Mouse (Mus musculus) spleen, adult 2 months (tissue): ENCODE measurements at regions not wholly inside any gene's neighbourhood (a gene's known extent, or its start where the extent isn't known, plus 50 kb on each side); places are given as distances from the start of the nearest gene placed in this dataset.

Experiments used
- DNase-seq, 2 experiments: peaks; one replicate each; pipeline versions ENCODE4 v3.0.0 to v3.0.0-alpha.2; 2012 to 2021; ENCODE audit warnings: low spot score in 2 of 2, low read depth in 1 of 2
- H3K27ac ChIP-seq: fragments of 200-500 bp; 2 replicates; pipeline ENCODE4 v1.5.1; 2012; ENCODE audit warnings: low read length, inconsistent platforms; ENCODE audit not compliant: insufficient read depth
- H3K27me3 ChIP-seq: fragments of 200-500 bp; 2 replicates; pipeline ENCODE4 v1.6.1; 2012; ENCODE audit warnings: mild to moderate bottlenecking, moderate library complexity, low read length, inconsistent platforms; ENCODE audit not compliant: control insufficient read depth, insufficient read depth
- H3K36me3 ChIP-seq: fragments of 200-500 bp; 2 replicates; pipeline ENCODE4 v1.6.1; 2012; ENCODE audit warnings: mild to moderate bottlenecking, low read length, inconsistent platforms; ENCODE audit not compliant: control insufficient read depth, insufficient read depth
- H3K4me1 ChIP-seq: fragments of 200-500 bp; 2 replicates; pipeline ENCODE4 v1.6.1; 2011; ENCODE audit warnings: inconsistent platforms; ENCODE audit not compliant: control insufficient read depth, insufficient read depth, insufficient read length
- H3K4me3 ChIP-seq: fragments of 200-500 bp; 2 replicates; pipeline ENCODE4 v1.5.1; 2011; ENCODE audit warnings: mild to moderate bottlenecking, inconsistent platforms; ENCODE audit not compliant: insufficient read depth, insufficient read length; ENCODE audit errors: extremely low read depth
- CTCF ChIP-seq: fragments of 200-500 bp; IDR thresholded peaks from 2 replicates; pipeline ENCODE4 v1.5.1; 2011; ENCODE audit warnings: mild to moderate bottlenecking, inconsistent platforms; ENCODE audit not compliant: insufficient read depth, insufficient read length, insufficient replicate concordance; ENCODE audit errors: extremely low read depth
- POLR2A ChIP-seq: fragments of 200-500 bp; IDR thresholded peaks from 2 replicates; pipeline ENCODE4 v1.6.1; 2011; ENCODE audit warnings: low read depth, low read length, inconsistent platforms
- WGBS: fragments of 180-500 bp; shearing (Covaris S2); methylation state at CpG from one replicate; pipeline ENCODE4 v1.1.7; 2018; 5-methylcytosine and 5-hydroxymethylcytosine counted together

DNA sequence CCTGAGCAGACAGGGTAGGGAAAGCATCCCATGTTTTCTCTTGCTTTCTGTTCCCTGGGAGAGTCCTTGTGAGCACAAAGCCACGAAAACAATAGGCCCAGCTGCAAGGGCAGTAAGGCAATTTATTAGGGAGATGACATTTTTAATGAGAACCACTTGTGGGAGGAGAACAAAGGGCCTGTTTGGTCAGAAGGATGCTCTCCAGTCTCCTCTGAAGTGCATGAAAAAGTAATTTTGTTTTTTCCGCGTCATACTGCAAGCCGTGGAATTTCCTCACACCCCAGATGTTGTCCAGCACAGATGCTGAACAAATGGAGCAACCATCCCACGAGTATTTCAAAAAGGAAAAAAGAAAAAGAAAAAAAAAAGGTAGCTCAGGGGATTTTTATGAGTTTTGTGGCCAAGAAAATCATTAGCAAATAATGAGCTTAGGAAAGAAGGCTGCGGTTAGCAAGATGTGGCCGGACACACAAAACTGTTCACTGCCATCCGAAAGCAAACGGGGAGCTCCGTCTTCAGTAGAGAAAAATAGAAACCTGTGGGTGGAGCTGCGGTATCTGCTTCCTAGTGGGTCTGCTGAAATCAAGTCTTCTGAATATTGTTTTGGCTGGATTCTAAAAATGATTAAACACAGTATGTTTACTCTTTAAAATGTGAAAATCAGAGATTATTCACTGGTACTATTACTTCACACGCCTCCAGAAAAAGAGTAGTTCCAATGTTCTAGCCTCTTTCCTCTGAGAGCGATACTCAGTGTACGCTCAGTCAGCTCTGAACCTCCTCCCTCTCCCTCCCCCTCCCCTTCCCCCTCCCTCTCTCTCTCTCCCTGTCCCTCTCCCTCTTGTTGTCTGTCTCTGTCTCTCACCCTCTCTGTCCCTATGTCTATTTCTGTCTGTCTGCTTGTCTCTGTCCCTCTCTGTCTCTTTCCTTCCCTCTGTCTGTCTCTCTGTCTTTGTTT lies 235.4 kb upstream of the Mctp2 start:
- no peak for DNase-seq
- TF ChIP-seq POLR2A (no peak), CTCF (no peak)
- Histone ChIP-seq H3K36me3 (no peaks in the 10 kb centered on the region), H3K27ac (no peak overlapping the region), H3K4me1 (no peaks in the 10 kb centered on the region), H3K27me3 (no peaks in the 10 kb centered on the region), H3K4me3 (no peak overlapping the region)
- 69% methylated on average over 14 of the region's 14 CpGs for WGBS

DNA sequence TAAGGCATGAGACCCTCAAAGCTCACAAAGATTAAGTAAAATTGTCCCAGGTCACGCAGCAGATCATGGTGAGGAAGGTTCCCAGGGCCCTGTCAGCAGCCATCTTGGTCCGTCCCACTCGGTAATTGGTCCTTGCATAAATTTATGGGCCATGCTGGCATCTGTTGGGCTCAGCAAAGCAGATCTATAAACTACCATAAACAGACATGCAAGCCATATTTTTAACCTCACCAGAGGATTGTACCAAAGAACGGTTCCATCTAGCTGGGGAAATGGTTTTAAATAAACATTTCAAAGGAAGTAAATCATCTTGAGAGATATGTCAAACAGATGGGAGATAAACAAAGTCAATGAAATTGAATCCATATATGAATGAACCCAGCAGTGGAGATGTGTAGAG lies 237.1 kb upstream of the Mctp2 start:
- TF ChIP-seq CTCF (no peak), POLR2A (no peak)
- DNase-seq = no peak
- Histone ChIP-seq H3K27me3 (no peaks in the 10 kb centered on the region), H3K4me3 (no peak overlapping the region), H3K27ac (no peak overlapping the region), H3K36me3 (no peaks in the 10 kb centered on the region), H3K4me1 (no peaks in the 10 kb centered on the region)
- 78% methylated on average over 4 of the region's 4 CpGs for WGBS

DNA sequence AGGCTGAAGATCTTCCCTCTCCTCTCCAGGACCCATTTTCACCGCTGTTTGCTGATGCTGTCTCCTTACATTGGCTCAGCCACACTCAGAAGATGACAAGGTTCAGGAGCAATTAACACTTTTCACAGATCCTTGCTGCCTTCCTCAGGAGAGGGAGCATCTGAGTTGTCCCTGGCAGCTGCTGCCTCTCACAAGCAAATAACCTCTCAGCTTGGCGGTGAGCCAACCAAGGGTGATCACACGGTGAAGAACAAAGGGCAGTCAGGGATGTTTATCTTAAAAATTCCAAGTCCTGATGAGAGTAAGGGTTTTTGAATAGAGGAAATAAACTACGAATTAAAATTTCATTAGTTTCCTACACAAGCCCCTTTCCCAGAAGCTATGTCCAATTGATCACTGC lies 237.5 kb upstream of the Mctp2 start:
- H3K4me3 ChIP-seq = no peak overlapping the region
- H3K4me1 ChIP-seq = no peaks in the 10 kb centered on the region
- no peaks in the 10 kb centered on the region for H3K27me3 ChIP-seq
- TF ChIP-seq POLR2A (no peak), CTCF (no peak)
- WGBS = 55% methylated on average over 4 of the region's 4 CpGs
- no peak overlapping the region for H3K27ac ChIP-seq
- H3K36me3 ChIP-seq = no peaks in the 10 kb centered on the region
- DNase-seq = no peak

DNA sequence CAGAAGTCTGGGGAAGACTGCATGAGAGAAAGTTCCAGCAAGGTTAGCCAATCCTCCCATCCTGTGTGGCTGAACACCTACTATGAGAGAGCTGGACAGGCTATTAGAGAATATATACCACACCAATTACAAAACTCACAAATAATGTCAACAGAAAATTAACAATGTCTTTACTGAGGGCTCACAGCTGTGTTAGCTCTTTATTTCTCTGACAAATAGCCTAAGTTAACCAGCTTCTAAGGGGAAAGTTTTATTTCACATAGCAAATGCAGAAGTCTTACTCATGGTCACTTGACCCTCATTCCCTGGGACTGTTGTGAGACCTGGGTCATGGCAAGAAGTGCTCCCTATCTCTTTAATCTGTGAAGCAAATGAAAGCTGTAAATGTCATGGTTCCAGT lies 261.0 kb upstream of the Mctp2 start:
- H3K4me3 ChIP-seq = no peak overlapping the region
- H3K4me1 ChIP-seq = no peaks in the 10 kb centered on the region
- TF ChIP-seq CTCF (no peak), POLR2A (no peak)
- no peak overlapping the region for H3K27ac ChIP-seq
- no peaks in the 10 kb centered on the region for H3K27me3 ChIP-seq
- H3K36me3 ChIP-seq = no peaks in the 10 kb centered on the region
- DNase-seq = no peak

DNA sequence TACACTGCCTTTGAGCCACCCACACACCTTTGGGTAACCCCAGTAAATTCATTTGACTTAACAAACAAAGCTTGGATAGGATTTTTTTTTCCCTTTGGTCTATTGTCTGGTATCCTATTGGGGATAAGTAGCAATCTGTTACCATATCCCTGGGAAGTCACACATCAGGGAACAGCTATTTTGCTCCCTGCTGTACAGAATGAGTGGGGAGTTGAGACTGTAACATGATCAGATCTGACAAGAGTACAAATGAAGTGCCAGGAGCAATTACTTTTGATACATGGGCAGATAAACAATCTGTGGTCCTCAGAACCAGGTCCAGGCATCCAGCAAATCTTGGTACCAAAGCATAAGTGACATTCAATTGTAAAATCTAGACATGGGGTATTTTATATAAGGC lies 262.8 kb upstream of the Mctp2 start:
- H3K27ac ChIP-seq = no peak overlapping the region
- DNase-seq = no peak
- no peak for TF ChIP-seq CTCF
- no peak for TF ChIP-seq POLR2A
- H3K27me3 ChIP-seq = no peaks in the 10 kb centered on the region
- no peak overlapping the region for H3K4me3 ChIP-seq
- no peaks in the 10 kb centered on the region for H3K36me3 ChIP-seq
- no peaks in the 10 kb centered on the region for H3K4me1 ChIP-seq

DNA sequence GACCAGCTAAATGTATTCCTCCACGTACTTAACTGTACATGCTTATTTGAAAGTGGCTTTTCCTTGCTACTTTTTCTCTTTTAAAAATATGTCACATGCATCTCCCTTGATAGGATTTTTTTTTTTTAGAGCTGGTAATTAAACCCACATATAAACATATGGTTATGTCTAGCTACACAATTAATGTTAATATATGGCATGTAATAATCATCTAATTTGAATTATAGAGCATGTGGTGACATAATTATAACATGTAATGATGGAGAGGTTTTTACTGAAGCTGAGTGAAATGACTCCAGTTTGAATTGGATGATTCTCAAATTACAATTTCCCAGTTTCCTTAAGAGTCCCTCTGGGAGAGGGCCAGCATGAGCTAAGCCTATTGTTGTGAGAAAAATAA lies 267.9 kb upstream of the Mctp2 start:
- Histone ChIP-seq H3K4me3 (no peak overlapping the region), H3K4me1 (no peaks in the 10 kb centered on the region), H3K27ac (no peak overlapping the region), H3K27me3 (no peaks in the 10 kb centered on the region), H3K36me3 (no peaks in the 10 kb centered on the region)
- TF ChIP-seq POLR2A = no peak
- no peak for TF ChIP-seq CTCF
- DNase-seq = no peak
- 76% methylated on average over 1 of the region's 1 CpGs for WGBS

DNA sequence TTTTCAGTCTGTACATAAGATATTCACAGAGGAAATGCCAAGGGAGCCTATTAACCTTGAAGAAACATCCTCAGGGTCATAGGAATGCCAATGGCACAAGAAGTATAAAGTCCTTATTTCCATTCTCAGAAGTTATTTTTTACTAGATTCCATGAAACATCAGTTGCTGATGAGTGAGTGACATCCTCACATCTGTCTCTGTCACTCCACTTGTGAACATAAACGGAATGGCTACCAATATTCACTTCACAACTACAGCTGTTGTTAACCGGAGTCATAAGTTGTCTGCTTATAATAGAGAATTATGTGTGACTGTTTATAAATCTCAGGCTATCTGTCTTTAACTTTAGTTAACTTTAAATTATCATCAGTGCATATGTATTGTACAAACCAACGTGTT lies 278.0 kb upstream of the Mctp2 start:
- Histone ChIP-seq H3K27me3 (no peaks in the 10 kb centered on the region), H3K27ac (no peak overlapping the region), H3K36me3 (no peaks in the 10 kb centered on the region), H3K4me3 (no peak overlapping the region), H3K4me1 (no peaks in the 10 kb centered on the region)
- no peak for DNase-seq
- WGBS = 68% methylated on average over 3 of the region's 3 CpGs
- no peak for TF ChIP-seq POLR2A
- no peak for TF ChIP-seq CTCF
